Mouse (Mus musculus): Measurements from ENCODE around the gene Vstm2b. TPM values are rescaled to one million over a fixed set of nuclear protein-coding genes. Genes with fewer than 3 reads are reported as not detected.
A peak's percentile ranks its signal among the peaks of the same experiment; 100 is the strongest.

The Vstm2b gene
- polyA plus RNA-seq, 1 experiment: 1.4 TPM

- TF ChIP-seq POLR2A (IDR thresholded peaks at IDR 0.05; ENCODE audit: control insufficient read depth, extremely low read depth, insufficient read depth, low read length, poor library complexity) (no peak), CTCF (IDR thresholded peaks at IDR 0.05; ENCODE audit: borderline replicate concordance, control insufficient read depth, extremely low read depth, insufficient read depth, low read length, poor library complexity) (no peak)
- WGBS: 6% methylated on average over 68 of the region's 70 CpGs
Observed at GRCm38 (mm10) chr7:40898711-40899375, 715 bp downstream of the Vstm2b start.

GRCm38 (mm10) chr7:40899376-40900265, 1.5 kb downstream of the Vstm2b start:
- H3K36me3 ChIP-seq (ENCODE audit: control insufficient read depth, insufficient read depth, low read length): no peaks in the 10 kb centered on the region
- WGBS: 5% methylated on average over 61 of the region's 61 CpGs
- H3K27ac ChIP-seq (ENCODE audit: control insufficient read depth, insufficient read depth, low read length): no peak overlapping the region
- TF ChIP-seq POLR2A (IDR thresholded peaks at IDR 0.05; ENCODE audit: control insufficient read depth, extremely low read depth, insufficient read depth, low read length, poor library complexity) (no peak), CTCF (IDR thresholded peaks at IDR 0.05; ENCODE audit: borderline replicate concordance, control insufficient read depth, extremely low read depth, insufficient read depth, low read length, poor library complexity) (no peak)
- H3K4me3 ChIP-seq (ENCODE audit: control insufficient read depth, insufficient read depth, low read length): no peak overlapping the region
- H3K4me1 ChIP-seq (replicated peaks; ENCODE audit: control insufficient read depth, insufficient read depth, low read length): no peaks in the 10 kb centered on the region
- DNase-seq: no peak
- peaks cover 3% of the 10 kb centered on the region; the same call in 1 of the 2 replicates for H3K27me3 ChIP-seq (ENCODE audit: control insufficient read depth, insufficient read depth, low read length)

More at GRCm38 (mm10) chr7:40898711-40899375, 715 bp downstream of the Vstm2b start:
- Histone ChIP-seq H3K27me3 (ENCODE audit: control insufficient read depth, insufficient read depth, low read length) (peaks cover 3% of the 10 kb centered on the region; the same call in 1 of the 2 replicates), H3K4me3 (ENCODE audit: control insufficient read depth, insufficient read depth, low read length) (no peak overlapping the region), H3K27ac (ENCODE audit: control insufficient read depth, insufficient read depth, low read length) (no peak overlapping the region), H3K4me1 (replicated peaks; ENCODE audit: control insufficient read depth, insufficient read depth, low read length) (no peaks in the 10 kb centered on the region), H3K36me3 (ENCODE audit: control insufficient read depth, insufficient read depth, low read length) (no peaks in the 10 kb centered on the region)
- no peak for DNase-seq

- Histone ChIP-seq H3K4me1 (replicated peaks; ENCODE audit: control insufficient read depth, insufficient read depth, low read length) (no peaks in the 10 kb centered on the region), H3K27ac (ENCODE audit: control insufficient read depth, insufficient read depth, low read length) (no peak overlapping the region), H3K27me3 (ENCODE audit: control insufficient read depth, insufficient read depth, low read length) (peaks cover 3% of the 10 kb centered on the region; the same call in 1 of the 2 replicates), H3K4me3 (ENCODE audit: control insufficient read depth, insufficient read depth, low read length) (no peak overlapping the region), H3K36me3 (ENCODE audit: control insufficient read depth, insufficient read depth, low read length) (no peaks in the 10 kb centered on the region)
- TF ChIP-seq POLR2A (IDR thresholded peaks at IDR 0.05; ENCODE audit: control insufficient read depth, extremely low read depth, insufficient read depth, low read length, poor library complexity) (no peak), CTCF (IDR thresholded peaks at IDR 0.05; ENCODE audit: borderline replicate concordance, control insufficient read depth, extremely low read depth, insufficient read depth, low read length, poor library complexity) (no peak)
- peak; percentile 3 for DNase-seq
- WGBS: 4% methylated on average over 16 of the region's 16 CpGs
Observed at GRCm38 (mm10) chr7:40901201-40901600, 3.1 kb downstream of the Vstm2b start.

- Histone ChIP-seq H3K4me3 (ENCODE audit: control insufficient read depth, insufficient read depth, low read length) (no peak overlapping the region), H3K4me1 (replicated peaks; ENCODE audit: control insufficient read depth, insufficient read depth, low read length) (no peaks in the 10 kb centered on the region), H3K27ac (ENCODE audit: control insufficient read depth, insufficient read depth, low read length) (no peak overlapping the region), H3K27me3 (ENCODE audit: control insufficient read depth, insufficient read depth, low read length) (peaks cover 3% of the 10 kb centered on the region; the same call in 1 of the 2 replicates), H3K36me3 (ENCODE audit: control insufficient read depth, insufficient read depth, low read length) (no peaks in the 10 kb centered on the region)
- DNase-seq: no peak
- TF ChIP-seq POLR2A (IDR thresholded peaks at IDR 0.05; ENCODE audit: control insufficient read depth, extremely low read depth, insufficient read depth, low read length, poor library complexity): no peak
- no peak for TF ChIP-seq CTCF (IDR thresholded peaks at IDR 0.05; ENCODE audit: borderline replicate concordance, control insufficient read depth, extremely low read depth, insufficient read depth, low read length, poor library complexity)
- WGBS: 24% methylated on average over 28 of the region's 28 CpGs
Observed at GRCm38 (mm10) chr7:40902506-40902905, 4.4 kb downstream of the Vstm2b start.

GRCm38 (mm10) chr7:40906484-40906883, 8.4 kb downstream of the Vstm2b start:
- DNase-seq: no peak
- 70% methylated on average over 1 of the region's 1 CpGs for WGBS

GRCm38 (mm10) chr7:40916761-40917160, 18.6 kb downstream of the Vstm2b start:
- no peaks in the 10 kb centered on the region for H3K4me1 ChIP-seq (replicated peaks; ENCODE audit: control insufficient read depth, insufficient read depth, low read length)
- TF ChIP-seq POLR2A (IDR thresholded peaks at IDR 0.05; ENCODE audit: control insufficient read depth, extremely low read depth, insufficient read depth, low read length, poor library complexity): no peak
- no peak for TF ChIP-seq CTCF (IDR thresholded peaks at IDR 0.05; ENCODE audit: borderline replicate concordance, control insufficient read depth, extremely low read depth, insufficient read depth, low read length, poor library complexity)
- no peaks in the 10 kb centered on the region for H3K36me3 ChIP-seq (ENCODE audit: control insufficient read depth, insufficient read depth, low read length)
- DNase-seq: no peak
- no peak overlapping the region for H3K27ac ChIP-seq (ENCODE audit: control insufficient read depth, insufficient read depth, low read length)
- 90% methylated on average over 3 of the region's 3 CpGs for WGBS
- H3K4me3 ChIP-seq (ENCODE audit: control insufficient read depth, insufficient read depth, low read length): no peak overlapping the region
- no peaks in the 10 kb centered on the region for H3K27me3 ChIP-seq (ENCODE audit: control insufficient read depth, insufficient read depth, low read length)

More at GRCm38 (mm10) chr7:40906484-40906883, 8.4 kb downstream of the Vstm2b start:
- no peak for TF ChIP-seq POLR2A (IDR thresholded peaks at IDR 0.05; ENCODE audit: control insufficient read depth, extremely low read depth, insufficient read depth, low read length, poor library complexity)
- TF ChIP-seq CTCF (IDR thresholded peaks at IDR 0.05; ENCODE audit: borderline replicate concordance, control insufficient read depth, extremely low read depth, insufficient read depth, low read length, poor library complexity): no peak
- H3K4me1 ChIP-seq (replicated peaks; ENCODE audit: control insufficient read depth, insufficient read depth, low read length): no peaks in the 10 kb centered on the region
- H3K27me3 ChIP-seq (ENCODE audit: control insufficient read depth, insufficient read depth, low read length): no peaks in the 10 kb centered on the region; the same call in 1 of the 2 replicates
- H3K4me3 ChIP-seq (ENCODE audit: control insufficient read depth, insufficient read depth, low read length): no peak overlapping the region
- no peak overlapping the region for H3K27ac ChIP-seq (ENCODE audit: control insufficient read depth, insufficient read depth, low read length)
- H3K36me3 ChIP-seq (ENCODE audit: control insufficient read depth, insufficient read depth, low read length): no peaks in the 10 kb centered on the region

All from thymus, adult 2 months (tissue).